Mouse (Mus musculus) neural tube, embryonic 11.5 days (tissue): ENCODE results near the gene Gm11549. TPM values are rescaled to one million over a fixed set of nuclear protein-coding genes. Genes with fewer than 3 reads are reported as not detected.
A peak's percentile ranks its signal among the peaks of the same experiment; 100 is the strongest.

Experiments used
- ATAC-seq: fragments of 200-750 bp; cut with Nextera tagmentation; 2 replicates; pipeline ENCODE4 v1.8.0; 2017; ENCODE audit warnings: moderate number of reproducible peaks, mild to moderate bottlenecking, moderate TSS enrichment, moderate library complexity; ENCODE audit not compliant: insufficient read depth, low FRiP score, low TSS enrichment
- DNase-seq: peaks from one replicate; pipeline ENCODE4 v3.0.0-alpha.2; 2015; ENCODE audit warnings: low spot score
- H3K27ac ChIP-seq: fragments of 300-500 bp; sonication (generic); 2 replicates; pipeline ENCODE4 v1.5.1; 2014; ENCODE audit warnings: low read depth, mild to moderate bottlenecking, low read length
- H3K27me3 ChIP-seq: fragments of 300-500 bp; sonication (generic); 2 replicates; pipeline ENCODE4 v1.6.1; 2014; ENCODE audit warnings: mild to moderate bottlenecking, low read length, mixed read lengths; ENCODE audit not compliant: control insufficient read depth, insufficient read depth
- H3K36me3 ChIP-seq: fragments of 300-500 bp; sonication (generic); 2 replicates; pipeline ENCODE4 v1.6.1; 2014; ENCODE audit warnings: mild to moderate bottlenecking, low read length, moderate library complexity, mixed read lengths; ENCODE audit not compliant: control insufficient read depth, insufficient read depth
- H3K4me1 ChIP-seq: fragments of 300-500 bp; sonication (generic); 2 replicates; pipeline ENCODE4 v1.6.1; 2014; ENCODE audit warnings: low read length, mixed read lengths; ENCODE audit not compliant: control insufficient read depth, insufficient read depth
- H3K4me2 ChIP-seq: fragments of 300-500 bp; sonication (generic); 2 replicates; pipeline ENCODE4 v1.6.1; 2014; ENCODE audit warnings: low read depth, mild to moderate bottlenecking, moderate library complexity
- H3K4me3 ChIP-seq: fragments of 300-500 bp; sonication (generic); 2 replicates; pipeline ENCODE4 v1.5.1; 2014; ENCODE audit warnings: low read depth, low read length
- H3K9ac ChIP-seq: fragments of 300-500 bp; sonication (generic); 2 replicates; pipeline ENCODE4 v1.6.1; 2014; ENCODE audit warnings: mild to moderate bottlenecking, low read length
- H3K9me3 ChIP-seq: fragments of 300-500 bp; sonication (generic); 2 replicates; pipeline ENCODE4 v1.6.1; 2016; ENCODE audit warnings: low read length; ENCODE audit not compliant: control insufficient read depth
- WGBS: fragments of 180-500 bp; shearing (Covaris S2); extraction: QIAGEN DNeasy Blood & Tissue Kit; methylation state at CpG from one replicate; pipeline ENCODE4 v1.1.7; 2014; 5-methylcytosine and 5-hydroxymethylcytosine counted together
- polyA plus RNA-seq: library from polyadenylated mRNA; unstranded; fragments of >200 nt; fragmentation: Nextera tagmentation; extraction: Ambion mirVana; gene quantifications from 2 replicates; pipeline ENCODE4 v1.2.1, GENCODE M21; 2014

Gene Gm11549
- polyA plus RNA-seq, result 0.11 and 0.16 TPM in 2 replicates

- H3K4me1 ChIP-seq, result no peaks in the 10 kb centered on the region
- H3K4me2 ChIP-seq, result peak within 1 kb of the TSS; percentile 82
- under 1% methylated on average over 51 of the region's 51 CpGs for WGBS
- H3K4me3 ChIP-seq, result peak within 1 kb of the TSS; percentile 42
- H3K9me3 ChIP-seq, result no peaks in the 10 kb centered on the region
- H3K27ac ChIP-seq, result no peak within 1 kb of the TSS
- H3K27me3 ChIP-seq, result peaks cover 23% of the 10 kb centered on the region
- H3K9ac ChIP-seq, result peak within 1 kb of the TSS; percentile 56
- DNase-seq (peak; percentile 54), ATAC-seq (peak; percentile 31; the same call in 1 of the 2 replicates)
- H3K36me3 ChIP-seq, result no peaks in the 10 kb centered on the region
Observed at GRCm38 (mm10) chr3:36521073-36522060, at the start of gene Gm11549. Gm11549 (minus strand) TSS chr3:36521813.

DNA sequence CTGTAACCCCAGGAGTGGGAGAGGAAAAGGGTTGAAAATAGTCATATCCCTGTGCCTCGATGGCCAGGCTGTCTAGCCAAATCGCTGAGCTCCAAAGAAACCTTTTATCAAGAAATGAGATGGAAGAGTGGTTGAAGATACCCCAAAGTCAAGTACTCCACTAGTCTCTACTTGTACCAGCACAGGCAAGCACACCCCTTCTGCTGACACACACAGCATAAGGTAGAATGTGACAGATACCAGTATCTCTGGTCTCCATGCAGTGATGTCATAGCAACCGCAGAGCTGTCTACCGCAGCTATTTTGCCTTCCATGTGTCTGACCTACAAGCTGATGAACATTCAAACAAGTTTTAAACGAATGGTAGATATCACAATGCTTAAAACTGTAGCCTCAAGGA lies 48.2 kb upstream of the Gm11549 start:
- WGBS, result 94% methylated on average over 5 of the region's 5 CpGs
- Histone ChIP-seq H3K4me2 (peak overlapping the region; percentile 82), H3K27ac (no peak overlapping the region), H3K27me3 (no peaks in the 10 kb centered on the region), H3K4me1 (peaks cover 15% of the 10 kb centered on the region; the same call in 1 of the 2 replicates), H3K9ac (peak overlapping the region; percentile 4; the same call in 1 of the 2 replicates), H3K9me3 (no peaks in the 10 kb centered on the region), H3K36me3 (peaks cover 18% of the 10 kb centered on the region), H3K4me3 (peak overlapping the region; percentile 79)
- ATAC-seq, result no peak
- DNase-seq, result no peak

- no peaks in the 10 kb centered on the region for H3K27me3 ChIP-seq
- no peak for ATAC-seq
- no peak overlapping the region for H3K4me2 ChIP-seq
- H3K9ac ChIP-seq, result no peak overlapping the region
- no peak for DNase-seq
- no peaks in the 10 kb centered on the region for H3K4me1 ChIP-seq
- no peak overlapping the region for H3K4me3 ChIP-seq
- no peaks in the 10 kb centered on the region for H3K9me3 ChIP-seq
- 88% methylated on average over 3 of the region's 3 CpGs for WGBS
- H3K27ac ChIP-seq, result no peak overlapping the region
- peaks cover 20% of the 10 kb centered on the region for H3K36me3 ChIP-seq
Observed at GRCm38 (mm10) chr3:36563666-36564065, 42.1 kb upstream of the Gm11549 start.

DNA sequence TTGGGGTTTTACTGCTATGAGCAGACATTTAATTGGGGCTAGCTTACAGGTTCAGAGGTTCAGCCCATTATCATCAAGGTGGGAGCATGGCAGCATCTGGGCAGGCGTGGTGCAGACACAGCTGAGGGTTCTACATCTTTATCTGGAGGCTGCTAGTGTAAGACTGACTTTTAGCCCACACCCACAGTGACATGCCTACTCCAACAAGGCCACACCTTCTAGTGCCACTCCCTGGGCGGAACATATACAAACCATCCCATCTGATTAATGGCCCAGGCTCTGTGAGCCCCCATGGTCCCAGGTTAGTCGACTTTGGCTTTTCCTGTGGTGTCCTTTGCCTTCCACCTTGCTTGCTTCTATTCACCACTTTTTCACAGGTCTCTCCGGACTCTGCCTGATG lies 38.0 kb upstream of the Gm11549 start:
- DNase-seq (no peak), ATAC-seq (no peak)
- Histone ChIP-seq H3K9ac (no peak overlapping the region), H3K4me3 (no peak overlapping the region), H3K9me3 (no peaks in the 10 kb centered on the region), H3K27ac (no peak overlapping the region), H3K36me3 (peaks cover 8% of the 10 kb centered on the region), H3K4me1 (no peaks in the 10 kb centered on the region), H3K27me3 (no peaks in the 10 kb centered on the region), H3K4me2 (no peak overlapping the region)
- 88% methylated on average over 4 of the region's 4 CpGs for WGBS

GRCm38 (mm10) chr3:36557601-36558000 lies 36.0 kb upstream of the Gm11549 start:
- Histone ChIP-seq H3K4me2 (no peak overlapping the region), H3K9ac (no peak overlapping the region), H3K36me3 (peaks cover 6% of the 10 kb centered on the region), H3K4me1 (no peaks in the 10 kb centered on the region; the same call in 1 of the 2 replicates), H3K27me3 (no peaks in the 10 kb centered on the region), H3K9me3 (no peaks in the 10 kb centered on the region), H3K27ac (no peak overlapping the region), H3K4me3 (no peak overlapping the region)
- 90% methylated on average over 1 of the region's 1 CpGs for WGBS
- no peak for DNase-seq
- no peak for ATAC-seq

- under 1% methylated on average over 39 of the region's 39 CpGs for WGBS
- Histone ChIP-seq H3K27ac (peak within 1 kb of the TSS; percentile 78), H3K4me2 (peak within 1 kb of the TSS; percentile 78), H3K36me3 (peaks cover 3% of the 10 kb centered on the region), H3K4me1 (peaks cover 4% of the 10 kb centered on the region; the same call in 1 of the 2 replicates), H3K9ac (peak within 1 kb of the TSS; percentile 73), H3K9me3 (no peaks in the 10 kb centered on the region), H3K4me3 (peak within 1 kb of the TSS; percentile 89), H3K27me3 (no peaks in the 10 kb centered on the region)
- DNase-seq (peak; percentile 97), ATAC-seq (peak; percentile 94)
Observed at GRCm38 (mm10) chr3:36552406-36553047, 30.9 kb upstream of the Gm11549 start, which contains the start of gene Exosc9. Exosc9 (plus strand) TSS chr3:36552606.

- 20% methylated on average over 12 of the region's 12 CpGs for WGBS
- Histone ChIP-seq H3K36me3 (peaks cover 3% of the 10 kb centered on the region), H3K4me3 (peak overlapping the region; percentile 89), H3K27ac (peak overlapping the region; percentile 78), H3K27me3 (no peaks in the 10 kb centered on the region), H3K9ac (peak overlapping the region; percentile 73), H3K9me3 (no peaks in the 10 kb centered on the region), H3K4me1 (peaks cover 4% of the 10 kb centered on the region; the same call in 1 of the 2 replicates), H3K4me2 (peak overlapping the region; percentile 78)
- peak; percentile 40 for ATAC-seq
- DNase-seq, result no peak
Observed at GRCm38 (mm10) chr3:36551851-36552384, 30.3 kb upstream of the Gm11549 start.

GRCm38 (mm10) chr3:36551343-36551742 lies 29.7 kb upstream of the Gm11549 start:
- Histone ChIP-seq H3K9me3 (no peaks in the 10 kb centered on the region), H3K4me2 (peak overlapping the region; percentile 78), H3K36me3 (peaks cover 3% of the 10 kb centered on the region), H3K4me1 (peaks cover 4% of the 10 kb centered on the region; the same call in 1 of the 2 replicates), H3K9ac (peak overlapping the region; percentile 73), H3K27me3 (no peaks in the 10 kb centered on the region), H3K4me3 (peak overlapping the region; percentile 89), H3K27ac (peak overlapping the region; percentile 78)
- ATAC-seq, result peak; percentile 56; the same call in 1 of the 2 replicates
- DNase-seq, result peak; percentile 72
- 12% methylated on average over 9 of the region's 9 CpGs for WGBS
